Mouse (Mus musculus): ENCODE measurements around the gene Slc29a3. TPM values are rescaled to one million over a fixed set of nuclear protein-coding genes. Genes with fewer than 3 reads are reported as not detected.

Slc29a3 gene
- polyA plus RNA-seq, 1 experiment from 2014 or later: 9.3 TPM

- no peak overlapping the region for H3K4me2 ChIP-seq (replicated peaks; ENCODE audit: low read depth, low read length)
- H3K27me3 ChIP-seq (replicated peaks; ENCODE audit: insufficient read depth, low read length): no peaks in the 10 kb centered on the region
- H3K36me3 ChIP-seq (ENCODE audit: insufficient read depth, low read length): no peaks in the 10 kb centered on the region
- no peaks in the 10 kb centered on the region for H3K9me3 ChIP-seq (ENCODE audit: low read length)
- H3K4me3 ChIP-seq (ENCODE audit: low read depth, low read length): no peak overlapping the region
- no peak overlapping the region for H3K27ac ChIP-seq (ENCODE audit: low read length)
- H3K4me1 ChIP-seq (ENCODE audit: insufficient read depth, low read depth, low read length): peaks cover 8% of the 10 kb centered on the region; the same call in 1 of the 2 replicates
- WGBS: 74% methylated on average over 8 of the region's 8 CpGs
- ATAC-seq (no peak), DNase-seq (ENCODE audit: low spot score) (no peak)
- no peak overlapping the region for H3K9ac ChIP-seq (replicated peaks; ENCODE audit: low read depth)
- TF ChIP-seq EP300 (IDR thresholded peaks at IDR 0.05) (no peak), CTCF (IDR thresholded peaks at IDR 0.05) (no peak)
Measured at GRCm38 (mm10) chr10:60753941-60754340, 1.3 kb upstream of the Slc29a3 start.

DNA sequence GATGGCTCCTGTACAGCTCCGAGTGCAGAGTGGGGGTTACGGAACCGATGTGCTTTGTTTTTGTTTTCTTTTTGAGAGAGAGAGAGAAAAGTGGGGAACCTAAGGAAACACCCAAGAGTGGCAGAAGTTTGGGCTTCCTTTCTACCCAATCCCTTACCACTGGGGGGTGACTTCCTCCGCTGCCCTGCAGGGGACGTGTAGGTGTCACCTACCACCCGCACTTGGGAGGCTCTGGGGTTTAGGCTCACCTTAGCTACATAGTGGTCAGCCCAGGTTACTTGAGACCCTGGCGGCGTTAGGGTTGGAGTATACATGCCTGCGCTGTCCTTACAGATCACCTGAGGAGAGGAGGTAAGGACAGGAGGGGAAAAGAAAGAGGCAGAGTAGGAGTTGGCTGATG is 667 bp upstream of the Slc29a3 start:
- no peak for TF ChIP-seq CTCF (IDR thresholded peaks at IDR 0.05)
- Histone ChIP-seq H3K4me2 (replicated peaks; ENCODE audit: low read depth, low read length) (peak overlapping the region; percentile 80), H3K27me3 (replicated peaks; ENCODE audit: insufficient read depth, low read length) (no peaks in the 10 kb centered on the region), H3K4me1 (ENCODE audit: insufficient read depth, low read depth, low read length) (peaks cover 8% of the 10 kb centered on the region; the same call in 1 of the 2 replicates), H3K36me3 (ENCODE audit: insufficient read depth, low read length) (no peaks in the 10 kb centered on the region), H3K27ac (ENCODE audit: low read length) (no peak overlapping the region), H3K9ac (replicated peaks; ENCODE audit: low read depth) (0 out of 2 replicates have a peak overlapping the region, but pooled peaks have one; percentile 24), H3K4me3 (ENCODE audit: low read depth, low read length) (no peak overlapping the region), H3K9me3 (ENCODE audit: low read length) (no peaks in the 10 kb centered on the region)
- WGBS: 70% methylated on average over 9 of the region's 9 CpGs
- DNase-seq (ENCODE audit: low spot score): no peak
- no peak for ATAC-seq

GRCm38 (mm10) chr10:60747667-60748212 is 4.9 kb downstream of the Slc29a3 start:
- H3K4me2 ChIP-seq (replicated peaks; ENCODE audit: low read depth, low read length): no peak overlapping the region
- no peak overlapping the region for H3K9ac ChIP-seq (replicated peaks; ENCODE audit: low read depth)
- TF ChIP-seq CTCF (IDR thresholded peaks at IDR 0.05): no peak
- no peak for TF ChIP-seq EP300 (IDR thresholded peaks at IDR 0.05)
- no peak for ATAC-seq
- no peak overlapping the region for H3K27ac ChIP-seq (ENCODE audit: low read length)
- no peak for DNase-seq (ENCODE audit: low spot score)
- 82% methylated on average over 6 of the region's 6 CpGs for WGBS
- no peaks in the 10 kb centered on the region for H3K9me3 ChIP-seq (ENCODE audit: low read length)
- H3K4me3 ChIP-seq (ENCODE audit: low read depth, low read length): no peak overlapping the region
- H3K4me1 ChIP-seq (ENCODE audit: insufficient read depth, low read depth, low read length): peaks cover 8% of the 10 kb centered on the region; the same call in 1 of the 2 replicates
- no peaks in the 10 kb centered on the region for H3K27me3 ChIP-seq (replicated peaks; ENCODE audit: insufficient read depth, low read length)
- H3K36me3 ChIP-seq (ENCODE audit: insufficient read depth, low read length): no peaks in the 10 kb centered on the region

- TF ChIP-seq EP300 (IDR thresholded peaks at IDR 0.05) (no peak), CTCF (IDR thresholded peaks at IDR 0.05) (no peak)
- peak; percentile 17; the same call in 1 of the 2 replicates for ATAC-seq
- 78% methylated on average over 2 of the region's 2 CpGs for WGBS
- Histone ChIP-seq H3K9ac (replicated peaks; ENCODE audit: low read depth) (no peak overlapping the region), H3K27ac (ENCODE audit: low read length) (no peak overlapping the region), H3K4me2 (replicated peaks; ENCODE audit: low read depth, low read length) (no peak overlapping the region), H3K4me1 (ENCODE audit: insufficient read depth, low read depth, low read length) (peaks cover 4% of the 10 kb centered on the region; the same call in 1 of the 2 replicates), H3K27me3 (replicated peaks; ENCODE audit: insufficient read depth, low read length) (no peaks in the 10 kb centered on the region), H3K36me3 (ENCODE audit: insufficient read depth, low read length) (no peaks in the 10 kb centered on the region), H3K9me3 (ENCODE audit: low read length) (no peaks in the 10 kb centered on the region), H3K4me3 (ENCODE audit: low read depth, low read length) (no peak overlapping the region)
- no peak for DNase-seq (ENCODE audit: low spot score)
Measured at GRCm38 (mm10) chr10:60746512-60746911, 6.1 kb downstream of the Slc29a3 start.

DNA sequence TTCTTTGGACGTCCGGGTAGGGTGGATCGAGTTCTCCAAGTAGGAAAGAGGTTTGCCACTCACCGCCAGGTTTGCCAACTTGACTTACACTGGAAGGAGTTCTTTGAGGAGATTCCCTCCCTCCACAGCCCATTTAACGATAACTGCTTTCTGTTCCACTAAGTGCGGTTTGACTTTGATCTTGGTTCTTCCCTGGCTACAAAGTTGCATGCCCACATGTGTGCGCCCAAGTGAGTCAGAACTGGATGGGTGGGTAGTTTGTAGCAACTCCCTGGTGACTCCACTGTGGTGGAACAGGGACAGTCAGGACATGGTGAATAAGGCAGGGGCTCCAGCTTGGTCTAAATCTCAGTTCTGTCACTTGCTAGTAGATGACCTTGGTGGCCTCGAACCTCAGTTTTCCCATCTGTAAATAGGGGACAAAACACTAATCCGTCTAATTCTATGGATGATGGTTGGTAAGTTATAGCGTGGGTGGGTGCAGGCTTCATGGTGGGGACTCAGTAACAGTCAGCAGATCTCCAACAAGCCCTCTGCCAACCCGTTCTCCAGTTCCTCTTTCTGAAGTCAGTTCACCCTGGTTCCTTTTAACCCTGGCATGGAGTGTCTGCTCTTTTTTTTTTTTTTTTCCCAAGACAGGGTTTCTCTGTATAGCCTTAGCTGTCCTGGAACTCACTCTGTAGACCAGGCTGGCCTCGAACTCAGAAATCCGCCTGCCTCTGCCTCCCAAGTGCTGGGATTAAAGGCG is 7.9 kb downstream of the Slc29a3 start:
- no peak for DNase-seq (ENCODE audit: low spot score)
- H3K4me1 ChIP-seq (ENCODE audit: insufficient read depth, low read depth, low read length): no peaks in the 10 kb centered on the region

GRCm38 (mm10) chr10:60743681-60744080 is 8.9 kb downstream of the Slc29a3 start:
- H3K27ac ChIP-seq (ENCODE audit: low read length): no peak overlapping the region
- 69% methylated on average over 9 of the region's 9 CpGs for WGBS
- H3K4me3 ChIP-seq (ENCODE audit: low read depth, low read length): no peak overlapping the region
- no peaks in the 10 kb centered on the region for H3K9me3 ChIP-seq (ENCODE audit: low read length)
- no peaks in the 10 kb centered on the region for H3K4me1 ChIP-seq (ENCODE audit: insufficient read depth, low read depth, low read length)
- DNase-seq (ENCODE audit: low spot score): no peak
- H3K4me2 ChIP-seq (replicated peaks; ENCODE audit: low read depth, low read length): no peak overlapping the region
- no peaks in the 10 kb centered on the region for H3K27me3 ChIP-seq (replicated peaks; ENCODE audit: insufficient read depth, low read length)
- no peak overlapping the region for H3K9ac ChIP-seq (replicated peaks; ENCODE audit: low read depth)
- TF ChIP-seq CTCF (IDR thresholded peaks at IDR 0.05) (no peak), EP300 (IDR thresholded peaks at IDR 0.05) (no peak)
- H3K36me3 ChIP-seq (ENCODE audit: insufficient read depth, low read length): no peaks in the 10 kb centered on the region
- no peak for ATAC-seq

More for the DNA sequence above, 7.9 kb downstream of the Slc29a3 start:
- H3K4me3 ChIP-seq (ENCODE audit: low read depth, low read length): no peak overlapping the region
- no peak overlapping the region for H3K4me2 ChIP-seq (replicated peaks; ENCODE audit: low read depth, low read length)
- TF ChIP-seq CTCF (IDR thresholded peaks at IDR 0.05): no peak
- no peak for TF ChIP-seq EP300 (IDR thresholded peaks at IDR 0.05)
- H3K27me3 ChIP-seq (replicated peaks; ENCODE audit: insufficient read depth, low read length): no peaks in the 10 kb centered on the region
- WGBS: 87% methylated on average over 13 of the region's 14 CpGs
- H3K27ac ChIP-seq (ENCODE audit: low read length): no peak overlapping the region
- ATAC-seq: no peak
- H3K36me3 ChIP-seq (ENCODE audit: insufficient read depth, low read length): no peaks in the 10 kb centered on the region
- H3K9ac ChIP-seq (replicated peaks; ENCODE audit: low read depth): no peak overlapping the region
- H3K9me3 ChIP-seq (ENCODE audit: low read length): no peaks in the 10 kb centered on the region

All from lung, postnatal 0 days (tissue).